Mouse (Mus musculus): ENCODE data around the gene Frat2.
"Not testable (repeated sequence)": the region's sequence is repeated elsewhere in the genome, so short reads cannot be mapped to it uniquely, and the experiment has no call there.

Gene Frat2

DNA sequence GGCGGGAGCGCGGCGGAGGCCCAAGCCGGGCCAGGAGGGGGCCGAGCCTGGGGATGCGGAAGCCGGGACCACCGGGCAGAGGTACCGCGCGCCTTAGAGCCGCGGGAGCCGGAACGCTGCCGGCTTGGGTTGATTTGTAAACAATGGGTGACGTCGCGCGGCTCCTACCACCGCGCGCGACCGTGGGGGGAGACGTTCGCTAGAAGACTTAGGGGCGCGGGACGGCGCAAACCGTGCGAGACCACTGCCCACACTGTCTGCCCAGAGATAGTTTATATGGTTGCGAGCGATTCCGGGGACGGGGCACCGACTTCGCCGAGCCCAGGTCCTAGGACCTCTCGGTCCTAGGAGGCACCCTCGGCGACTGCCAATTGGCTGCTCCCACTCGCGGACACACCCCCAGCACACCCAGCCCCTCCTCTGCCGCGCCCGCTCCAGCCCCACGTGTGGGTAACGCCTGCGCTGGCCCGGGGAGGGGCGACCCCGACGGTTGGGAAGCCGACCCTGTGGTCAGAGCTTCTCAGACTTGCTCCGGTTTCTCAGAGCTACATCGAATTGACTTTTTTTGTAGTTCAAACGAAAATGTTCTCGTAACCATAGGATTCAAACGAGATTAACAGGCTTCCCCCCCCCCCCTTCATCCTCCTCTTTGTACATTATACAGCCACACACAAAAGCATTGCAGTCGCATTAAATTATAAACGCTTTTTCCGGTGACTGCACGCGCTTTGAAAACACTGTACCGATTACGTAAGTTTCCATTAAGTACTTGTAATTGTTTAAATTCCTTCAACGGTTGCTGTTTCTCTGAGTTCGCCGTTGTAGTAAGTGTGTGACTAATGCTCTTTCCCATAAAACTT, at the start of gene Frat2:
Gene Frat2, minus strand, starts transcription at position 141 of the 860 bp plus-strand sequence.
- DNase-seq (ENCODE audit: extremely low read depth, low read depth), result peak; percentile 91

DNA sequence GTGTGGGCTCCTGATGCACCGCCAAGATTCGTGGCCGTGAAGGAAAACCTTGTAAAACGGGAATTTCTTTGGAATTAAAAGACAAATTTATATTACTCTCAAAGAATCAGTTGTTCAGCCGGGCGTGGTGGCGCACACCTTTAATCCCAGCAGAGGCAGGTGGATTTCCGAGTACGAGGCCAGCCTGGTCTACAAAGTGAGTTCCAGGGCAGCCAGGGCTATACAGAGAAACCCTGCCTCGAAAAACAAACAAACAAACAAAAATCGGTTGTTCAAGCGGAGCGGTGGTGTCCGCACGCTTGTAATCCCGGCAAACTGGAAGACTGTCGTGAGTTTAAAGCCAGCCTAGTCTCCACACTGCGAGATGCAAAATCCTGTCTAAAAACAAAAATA, 48.4 kb upstream of the Frat2 start:
- no peak for DNase-seq (ENCODE audit: extremely low read depth, low read depth)

DNA sequence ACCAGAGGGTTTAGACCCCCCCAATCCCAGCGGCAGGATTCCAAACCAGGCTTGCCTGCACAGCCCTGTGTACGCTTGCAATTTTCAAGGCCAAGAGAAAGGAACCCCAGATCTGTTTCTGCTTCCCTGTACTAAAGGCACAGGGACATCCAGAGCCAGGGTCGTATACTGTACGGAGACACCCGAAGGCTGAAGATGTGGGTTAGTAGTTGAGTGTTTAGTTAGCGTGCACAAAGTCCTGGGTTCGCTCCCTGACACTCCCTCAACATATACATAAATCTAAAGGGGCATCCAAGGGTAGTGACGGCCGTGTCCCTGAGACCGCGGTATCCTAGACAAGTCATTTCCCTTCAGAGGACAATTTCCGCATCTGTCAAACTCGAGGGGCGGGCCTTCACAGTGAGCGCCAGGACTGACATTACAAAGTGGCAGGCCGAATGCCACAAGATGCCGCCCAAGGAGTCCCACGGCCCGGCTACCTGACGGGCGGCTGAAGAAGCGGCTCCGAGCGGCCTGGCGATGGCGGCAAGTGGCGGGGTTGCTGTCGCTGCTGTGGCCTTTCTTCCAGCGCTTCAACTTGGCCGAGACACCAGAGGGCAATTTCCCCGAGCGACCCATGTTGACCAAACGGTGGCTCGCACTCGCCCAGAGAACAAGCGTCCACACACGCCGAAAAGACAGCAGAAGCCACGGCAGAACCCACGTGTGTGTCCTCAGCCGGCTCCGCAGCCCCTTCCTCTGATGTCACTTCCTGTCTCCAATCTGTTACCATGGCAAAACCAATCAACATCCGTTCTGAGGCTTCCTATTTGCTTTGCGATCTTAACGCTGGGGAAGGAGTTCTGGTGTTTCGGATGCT, 47.8 kb upstream of the Frat2 start, which contains the start of gene Rrp12:
Gene Rrp12, minus strand, starts transcription at position 714 of the 859 bp plus-strand sequence.
- DNase-seq (ENCODE audit: extremely low read depth, low read depth), result peak; percentile 96

GRCm38 (mm10) chr19:41894959-41895358, 47.0 kb upstream of the Frat2 start:
- peak; percentile 61 for DNase-seq (ENCODE audit: extremely low read depth, low read depth)

DNA sequence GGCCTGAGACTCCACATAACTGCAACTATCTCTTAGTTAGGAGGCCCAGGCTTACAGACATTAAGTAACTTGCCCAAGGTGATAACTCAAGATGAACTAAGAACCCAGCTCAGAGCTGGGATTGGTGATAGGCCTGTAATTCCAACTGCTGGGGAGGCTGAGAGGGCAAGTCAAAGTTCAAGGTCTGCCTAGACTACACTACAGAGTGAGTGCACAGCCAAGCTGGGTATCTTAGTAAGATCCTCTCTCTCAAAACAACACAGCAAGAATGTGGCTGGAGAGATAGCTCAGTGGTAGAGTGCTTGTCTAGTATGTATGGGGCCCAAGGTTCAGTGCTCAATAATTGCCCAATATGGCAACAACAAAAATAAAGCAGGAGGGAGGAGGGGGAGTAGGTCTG, 40.3 kb upstream of the Frat2 start:
- DNase-seq (ENCODE audit: extremely low read depth, low read depth), result no peak

GRCm38 (mm10) chr19:41883882-41884281, 36.0 kb upstream of the Frat2 start:
- DNase-seq (ENCODE audit: extremely low read depth, low read depth), result no peak

GRCm38 (mm10) chr19:41881842-41882241, 33.9 kb upstream of the Frat2 start:
- no peak for DNase-seq (ENCODE audit: extremely low read depth, low read depth)

DNA sequence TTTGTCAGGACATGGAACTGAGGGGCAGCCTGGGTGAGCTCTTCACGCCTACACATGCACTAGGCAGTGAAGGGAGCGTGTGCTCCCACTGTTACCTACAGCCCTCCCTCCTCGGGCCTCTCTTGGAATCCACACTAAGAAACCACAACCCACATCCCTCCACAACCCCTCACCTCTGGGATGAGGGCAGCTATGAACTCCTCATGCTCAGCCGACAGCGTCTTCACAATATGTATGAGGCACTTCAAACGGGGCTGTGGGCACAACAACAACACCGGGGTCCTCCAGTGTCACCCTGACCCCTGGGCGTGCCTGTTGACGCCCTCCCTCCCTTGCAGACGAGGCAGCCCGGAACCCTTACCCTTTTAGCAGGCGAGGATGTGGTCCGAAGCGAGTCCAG, 26.4 kb upstream of the Frat2 start:
- DNase-seq (ENCODE audit: extremely low read depth, low read depth), result no peak

DNA sequence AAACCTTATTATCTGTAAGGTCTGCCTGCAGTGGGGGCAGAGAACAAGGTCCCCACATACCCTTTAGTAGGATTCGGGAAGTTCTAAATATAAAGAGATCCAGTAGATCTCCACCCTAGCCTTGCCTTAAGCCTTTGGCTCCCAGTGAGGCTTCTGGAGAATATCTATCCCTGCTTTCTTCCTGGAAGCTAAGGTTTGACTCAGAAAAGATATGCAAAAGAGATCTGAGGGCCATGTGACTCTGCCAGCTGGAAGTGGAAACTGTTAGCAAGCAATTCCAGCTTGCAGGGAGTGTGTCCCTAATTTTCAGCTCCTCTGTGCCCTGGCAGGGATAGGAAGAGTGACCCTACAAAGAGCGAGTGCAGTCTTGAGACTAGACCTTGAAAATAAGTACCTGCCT, 24.4 kb upstream of the Frat2 start:
- DNase-seq (ENCODE audit: extremely low read depth, low read depth), result no peak

DNA sequence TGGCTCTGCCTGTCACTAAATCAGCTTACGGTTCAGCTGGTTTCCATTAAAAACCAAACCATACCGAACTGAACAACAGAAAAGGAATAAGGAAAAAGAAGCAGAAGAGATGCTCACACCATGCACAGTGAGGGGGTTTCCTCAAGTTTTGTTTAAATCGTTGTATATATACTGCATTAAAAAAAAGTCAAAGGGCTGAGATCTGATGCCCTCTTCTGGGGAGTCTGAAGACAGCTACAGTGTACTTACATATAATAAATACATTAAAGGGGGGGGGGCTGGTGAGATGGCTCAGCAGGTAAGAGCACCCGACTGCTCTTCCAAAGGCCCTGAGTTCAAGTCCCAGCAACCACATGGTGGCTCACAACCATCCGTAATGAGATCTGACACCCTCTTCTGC, 22.0 kb upstream of the Frat2 start:
- not testable (repeated sequence) for DNase-seq (ENCODE audit: extremely low read depth, low read depth)

GRCm38 (mm10) chr19:41869296-41869695, 21.4 kb upstream of the Frat2 start:
- no peak for DNase-seq (ENCODE audit: extremely low read depth, low read depth)

- no peak for DNase-seq (ENCODE audit: extremely low read depth, low read depth)
Observed at GRCm38 (mm10) chr19:41866707-41867106, 18.8 kb upstream of the Frat2 start.

- no peak for DNase-seq (ENCODE audit: extremely low read depth, low read depth)
Observed at GRCm38 (mm10) chr19:41857816-41858310, 9.9 kb upstream of the Frat2 start.

- DNase-seq (ENCODE audit: extremely low read depth, low read depth), result no peak
Observed at GRCm38 (mm10) chr19:41857086-41857762, 9.3 kb upstream of the Frat2 start.

DNA sequence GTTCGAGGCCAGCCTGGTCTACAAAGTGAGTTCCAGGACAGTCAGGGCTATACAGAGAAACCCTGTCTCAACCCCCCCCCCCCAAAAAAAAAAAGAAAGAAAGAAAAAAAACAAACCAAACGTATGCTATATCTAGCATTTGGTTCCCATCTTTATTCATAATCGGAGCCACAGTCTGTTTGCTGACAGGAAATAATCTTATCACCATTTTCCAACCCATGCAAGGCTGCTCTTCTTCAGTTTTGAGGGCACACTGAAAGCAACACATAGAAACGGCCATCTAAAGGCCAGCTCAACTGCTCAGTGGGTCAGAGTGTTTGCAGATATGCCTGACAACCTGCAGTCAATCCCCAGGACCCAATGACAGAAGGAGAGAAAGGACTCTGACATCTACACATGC, 4.5 kb upstream of the Frat2 start:
- no peak for DNase-seq (ENCODE audit: extremely low read depth, low read depth)

GRCm38 (mm10) chr19:41850719-41851543, 3.0 kb upstream of the Frat2 start:
- DNase-seq (ENCODE audit: extremely low read depth, low read depth), result peak; percentile 87

GRCm38 (mm10) chr19:41850021-41850718, 2.2 kb upstream of the Frat2 start:
- DNase-seq (ENCODE audit: extremely low read depth, low read depth), result no peak

- not testable (repeated sequence) for DNase-seq (ENCODE audit: extremely low read depth, low read depth)
Observed at GRCm38 (mm10) chr19:41847614-41847991, 329 bp downstream of the Frat2 start.

- no peak for DNase-seq (ENCODE audit: extremely low read depth, low read depth)
Observed at GRCm38 (mm10) chr19:41847091-41847581, 796 bp downstream of the Frat2 start.
